Mouse (Mus musculus) bone marrow, adult 2 months (tissue): ENCODE data around the gene Krt27.

Source experiments
- CTCF ChIP-seq: fragments of 200-500 bp; IDR thresholded peaks from 2 replicates; pipeline ENCODE4 v1.5.1; 2011; ENCODE audit warnings: low read length, control low read depth; ENCODE audit not compliant: control insufficient read depth, insufficient read depth
- POLR2A ChIP-seq: fragments of 200-500 bp; IDR thresholded peaks from 2 replicates; pipeline ENCODE4 v1.6.1; 2011; ENCODE audit warnings: low read depth, mild to moderate bottlenecking, control low read depth, low read length, borderline replicate concordance; ENCODE audit not compliant: control insufficient read depth

DNA sequence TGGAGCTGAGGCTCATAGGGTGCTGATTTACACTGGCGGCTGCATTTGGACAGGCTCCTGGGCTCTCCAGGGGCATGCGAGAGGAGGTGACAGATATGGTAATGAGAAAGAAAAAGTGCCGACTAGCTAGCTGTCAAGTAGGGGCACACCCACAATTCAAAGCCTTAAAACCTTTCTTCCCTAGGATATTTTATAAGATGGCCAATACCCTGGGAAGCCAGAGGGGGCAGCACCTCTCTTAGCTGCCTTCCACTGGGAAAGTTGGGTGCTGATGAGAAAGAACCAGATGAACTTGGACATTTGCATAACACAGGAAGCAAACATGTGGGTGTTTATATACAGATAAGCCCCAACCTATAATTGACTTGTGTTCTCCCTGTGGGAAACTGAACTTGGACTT, 18.3 kb upstream of the Krt27 start:
- TF ChIP-seq CTCF (no peak), POLR2A (no peak)
